28 mouse cellular contexts compared by ENCODE assay signal in the genomic region with DNA sequence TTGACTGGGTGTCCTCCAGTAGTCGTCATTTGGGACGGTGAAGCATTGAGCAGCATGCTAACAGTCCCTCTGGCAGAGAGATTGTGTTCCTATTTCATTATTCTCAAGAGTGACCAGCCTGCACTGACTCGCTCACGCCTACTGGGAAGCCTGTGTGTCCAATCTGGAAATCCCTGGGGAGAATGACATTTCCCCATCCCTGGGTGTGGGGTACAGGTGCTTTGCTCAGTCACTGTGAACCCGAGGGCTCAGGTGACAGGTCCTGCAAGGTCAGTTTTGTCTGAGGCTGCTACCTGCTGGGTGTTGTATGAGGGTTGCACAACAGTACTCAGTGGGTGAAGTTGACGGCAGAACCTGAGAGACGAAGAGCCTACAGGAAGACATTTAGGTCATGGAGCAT. TPM values are rescaled to one million over a fixed set of nuclear protein-coding genes. Genes with fewer than 3 reads are reported as not detected.
DNase-seq lines count a peak whose midpoint lies in the region; ATAC-seq and TF ChIP-seq lines count a peak whose summit lies in the region.
"Had no signal": no experiment of that assay in that cellular context is flagged by ENCODE, and none has a peak within 500 bp of the region (broad histone marks: within the 10 kb centered on the region; RNA-seq: fewer than 3 reads in every experiment).

No protein-coding gene starts in this region.

- H3K9ac ChIP-seq in lung, postnatal 0 days (replicated peaks; ENCODE audit: low read depth): no peak overlapping the region

- DNase-seq in lung, postnatal 0 days (ENCODE audit: low spot score): no peak
- DNase-seq in lung, postnatal 10 days: no peak
- DNase-seq in lung, postnatal 36 days: peak; percentile 19
- no peak for DNase-seq in lung, postnatal 14 days
- DNase-seq in fat pad, adult 2 months (ENCODE audit: extremely low read depth, low read depth, low spot score): peak; percentile 97
- DNase-seq in gonadal fat pad, adult 2 months (ENCODE audit: low read depth): peak; percentile 96
- DNase-seq in thymus, postnatal 14 days: no peak
- no peak for DNase-seq in gastrocnemius, adult 2 months
- DNase-seq: adrenal gland, adult 2 months; adrenal gland, adult 8-10 months; adrenal gland, postnatal 10 days; adrenal gland, postnatal 14 days; adrenal gland, postnatal 25 days; adrenal gland, postnatal 36 days; B cell, adult 2 months; cerebellum, adult 11 months; cerebellum, adult 11-12 months had no signal

- H3K4me2 ChIP-seq in lung, postnatal 0 days (replicated peaks; ENCODE audit: low read depth, low read length): no peak overlapping the region

- TF ChIP-seq CTCF in lung, postnatal 0 days (IDR thresholded peaks at IDR 0.05): no peak
- no peak for TF ChIP-seq CTCF in gastrocnemius, adult 2 months (IDR thresholded peaks at IDR 0.05)

- ATAC-seq in lung, postnatal 0 days: 0 out of 2 replicates have a peak, but pooled peaks have one; percentile 33
- ATAC-seq: activated CD4-positive, CD25-positive, alpha-beta regulatory T cell, adult 4 months; CD4-positive, CD25-positive, alpha-beta regulatory T cell, adult 4 months; Patski had no signal

- no peaks in the 10 kb centered on the region for H3K27me3 ChIP-seq in lung, postnatal 0 days (replicated peaks; ENCODE audit: insufficient read depth, low read length)
- H3K27me3 ChIP-seq: CH12.LX had no signal

- H3K27ac ChIP-seq in lung, postnatal 0 days (ENCODE audit: low read length): no peak overlapping the region
- H3K27ac ChIP-seq in gastrocnemius, adult 2 months: no peak overlapping the region

- 67% methylated on average over 7 of the region's 7 CpGs for WGBS in lung, postnatal 0 days

- H3K9me3 ChIP-seq in lung, postnatal 0 days (ENCODE audit: low read length): no peaks in the 10 kb centered on the region
- H3K9me3 ChIP-seq: G1E had no signal

- no peak overlapping the region for H3K4me3 ChIP-seq in lung, postnatal 0 days (ENCODE audit: low read depth, low read length)
- no peak overlapping the region for H3K4me3 ChIP-seq in gastrocnemius, adult 2 months

- no peak for TF ChIP-seq EP300 in lung, postnatal 0 days (IDR thresholded peaks at IDR 0.05)

- H3K4me1 ChIP-seq in lung, postnatal 0 days (ENCODE audit: insufficient read depth, low read depth, low read length): no peaks in the 10 kb centered on the region

- intact Hi-C loops in gastrocnemius, adult 2 months (cut with DNase I): no loop called here

- H3K36me3 ChIP-seq in lung, postnatal 0 days (ENCODE audit: insufficient read depth, low read length): no peaks in the 10 kb centered on the region
- H3K36me3 ChIP-seq: G1E had no signal

RNA-seq across cellular contexts. Expression of gene Gm4491, which starts 6.6 kb away (rescaled TPM):
- not detected in 2 replicates for polyA plus RNA-seq in lung, postnatal 0 days (2015; fragmentation: Nextera tagmentation; extraction: Ambion mirVana)
- not detected in 2 replicates for polyA plus RNA-seq in gonadal fat pad, adult 2 months (2012; rRNA removed)
- not detected for total RNA-seq in gastrocnemius, adult 2 months (2021)
- total RNA-seq: adrenal gland, adult 18-20 months; adrenal gland, adult 2 months; adrenal gland, adult 8-10 months; adrenal gland, postnatal 10 days; adrenal gland, postnatal 14 days; adrenal gland, postnatal 25 days; adrenal gland, postnatal 36 days; adrenal gland, postnatal 4 days; CH12.LX; ES-E14; G1E; MEL had no signal
- polyA plus RNA-seq: activated CD4-positive, CD25-positive, alpha-beta regulatory T cell, adult 4 months; adrenal gland, adult 2 months; brain, embryonic 14.5 days; C2C12; G1E; Patski had no signal

RNA-seq across cellular contexts. Expression of gene Gjb6, which starts 11.1 kb away (rescaled TPM):
- polyA plus RNA-seq in lung, postnatal 0 days (2015; fragmentation: Nextera tagmentation; extraction: Ambion mirVana): 9.2 and 13.2 TPM in 2 replicates
- 5.8 and 6.2 TPM in 2 replicates for polyA plus RNA-seq in gonadal fat pad, adult 2 months (2012; rRNA removed)
- not detected for total RNA-seq in gastrocnemius, adult 2 months (2021)
- total RNA-seq: adrenal gland, adult 18-20 months; adrenal gland, adult 2 months; adrenal gland, postnatal 10 days; adrenal gland, postnatal 14 days; adrenal gland, postnatal 25 days; adrenal gland, postnatal 36 days; adrenal gland, postnatal 4 days; CH12.LX; ES-E14; MEL had no signal
- polyA plus RNA-seq: activated CD4-positive, CD25-positive, alpha-beta regulatory T cell, adult 4 months; adrenal gland, adult 2 months; C2C12; G1E; Patski had no signal

RNA-seq across cellular contexts. Expression of gene Gjb2, which starts 17.8 kb away (rescaled TPM):
- 1.1 and 1.4 TPM in 2 replicates for polyA plus RNA-seq in lung, postnatal 0 days (2015; fragmentation: Nextera tagmentation; extraction: Ambion mirVana)
- 2.2 and 2.9 TPM in 2 replicates for polyA plus RNA-seq in gonadal fat pad, adult 2 months (2012; rRNA removed)
- under 1 TPM in 1 of 2 experiments, not detected in 1; 0.28 TPM for total RNA-seq in gastrocnemius, adult 2 months (2021)
- total RNA-seq: CH12.LX, G1E, MEL had no signal
- polyA plus RNA-seq: C2C12, G1E had no signal

Comparison
In these comparisons a context has a peak if more than half of its experiments do, and no peak if none do; other contexts are left out.
1. DNase-seq: peak in lung, postnatal 36 days (single experiment), fat pad, adult 2 months (single experiment) and gonadal fat pad, adult 2 months (single experiment); none in lung, postnatal 0 days (single experiment), lung, postnatal 10 days (single experiment), lung, postnatal 14 days (single experiment), thymus, postnatal 14 days (single experiment) and gastrocnemius, adult 2 months (single experiment).